Mouse (Mus musculus) heart, embryonic 16.5 days (tissue): ENCODE results near the gene Cwc15. TPM values are rescaled to one million over a fixed set of nuclear protein-coding genes. Genes with fewer than 3 reads are reported as not detected.

Experiments used
- ATAC-seq: fragments of 200-750 bp; cut with Nextera tagmentation; replicated peaks from 2 replicates; pipeline ENCODE4 v1.8.0; 2017; ENCODE audit warnings: moderate number of reproducible peaks; ENCODE audit not compliant: insufficient read depth, low FRiP score; ENCODE audit errors: extremely low read depth
- H3K27ac ChIP-seq: fragments of 300-500 bp; sonication (generic); 2 replicates; pipeline ENCODE4 v1.5.1; 2014; ENCODE audit warnings: mild to moderate bottlenecking, low read length, control low read depth, moderate library complexity
- H3K27me3 ChIP-seq: fragments of 300-500 bp; sonication (generic); 2 replicates; pipeline ENCODE4 v1.6.1; 2014; ENCODE audit warnings: low read length, mixed read lengths; ENCODE audit not compliant: control insufficient read depth, insufficient read depth
- H3K36me3 ChIP-seq: fragments of 300-500 bp; sonication (generic); 2 replicates; pipeline ENCODE4 v1.6.1; 2014; ENCODE audit not compliant: control insufficient read depth, insufficient read depth
- H3K4me1 ChIP-seq: fragments of 300-500 bp; sonication (generic); 2 replicates; pipeline ENCODE4 v1.6.1; 2014; ENCODE audit warnings: low read length, mixed read lengths; ENCODE audit not compliant: control insufficient read depth, insufficient read depth
- H3K4me2 ChIP-seq: fragments of 300-500 bp; sonication (generic); 2 replicates; pipeline ENCODE4 v1.6.1; 2014; ENCODE audit warnings: low read depth, mild to moderate bottlenecking, control low read depth, low read length
- H3K4me3 ChIP-seq: fragments of 300-500 bp; sonication (generic); 2 replicates; pipeline ENCODE4 v1.5.1; 2014; ENCODE audit warnings: mild to moderate bottlenecking, control low read depth, low read length
- H3K9ac ChIP-seq: fragments of 300-500 bp; sonication (generic); 2 replicates; pipeline ENCODE4 v1.6.1; 2014; ENCODE audit warnings: low read length, control low read depth
- H3K9me3 ChIP-seq: fragments of 300-500 bp; sonication (generic); replicated peaks from 2 replicates; pipeline ENCODE4 v1.6.1; 2016; ENCODE audit warnings: low read length; ENCODE audit not compliant: control insufficient read depth
- WGBS: fragments of 180-500 bp; shearing (Covaris S2); extraction: QIAGEN DNeasy Blood & Tissue Kit; methylation state at CpG from one replicate; pipeline ENCODE4 v1.1.7; 2014; 5-methylcytosine and 5-hydroxymethylcytosine counted together
- polyA plus RNA-seq: library from polyadenylated mRNA; unstranded; fragments of >200 nt; fragmentation: Nextera tagmentation; extraction: Ambion mirVana; gene quantifications from 2 replicates; pipeline ENCODE4 v1.2.1, GENCODE M21; 2015

The Cwc15 gene
- polyA plus RNA-seq, 1 experiment from 2014 or later, result 116 TPM

GRCm38 (mm10) chr9:14517296-14517695 is 16.9 kb downstream of the Cwc15 start:
- 0 out of 2 replicates have a peak, but pooled peaks cover 3% of the 10 kb centered on the region for H3K36me3 ChIP-seq
- no peak overlapping the region for H3K27ac ChIP-seq
- no peaks in the 10 kb centered on the region for H3K27me3 ChIP-seq
- H3K4me1 ChIP-seq, result peaks cover 16% of the 10 kb centered on the region; the same call in 1 of the 2 replicates
- no peak for ATAC-seq
- H3K4me3 ChIP-seq, result no peak overlapping the region
- WGBS, result 42% methylated on average over 1 of the region's 1 CpGs
- no peaks in the 10 kb centered on the region for H3K9me3 ChIP-seq
- no peak overlapping the region for H3K9ac ChIP-seq
- H3K4me2 ChIP-seq, result no peak overlapping the region

- H3K27me3 ChIP-seq, result no peaks in the 10 kb centered on the region
- 0 out of 2 replicates have a peak, but pooled peaks cover 3% of the 10 kb centered on the region for H3K36me3 ChIP-seq
- no peaks in the 10 kb centered on the region for H3K9me3 ChIP-seq
- no peak overlapping the region for H3K4me3 ChIP-seq
- H3K27ac ChIP-seq, result no peak overlapping the region
- H3K9ac ChIP-seq, result no peak overlapping the region
- H3K4me2 ChIP-seq, result no peak overlapping the region
- no peak for ATAC-seq
- WGBS, result 76% methylated on average over 3 of the region's 3 CpGs
- peaks cover 16% of the 10 kb centered on the region; the same call in 1 of the 2 replicates for H3K4me1 ChIP-seq
Measured at GRCm38 (mm10) chr9:14518105-14518504, 17.7 kb downstream of the Cwc15 start.

- Histone ChIP-seq H3K9ac (no peak overlapping the region), H3K27me3 (no peaks in the 10 kb centered on the region), H3K4me3 (no peak overlapping the region), H3K36me3 (no peaks in the 10 kb centered on the region), H3K9me3 (no peaks in the 10 kb centered on the region), H3K4me2 (no peak overlapping the region), H3K27ac (no peak overlapping the region), H3K4me1 (peaks cover 19% of the 10 kb centered on the region; the same call in 1 of the 2 replicates)
- ATAC-seq, result no peak
- WGBS, result 34% methylated on average over 3 of the region's 3 CpGs
Measured at GRCm38 (mm10) chr9:14520971-14521670, 20.7 kb downstream of the Cwc15 start.

- H3K4me2 ChIP-seq, result no peak overlapping the region
- no peak overlapping the region for H3K4me3 ChIP-seq
- no peaks in the 10 kb centered on the region for H3K27me3 ChIP-seq
- no peaks in the 10 kb centered on the region for H3K9me3 ChIP-seq
- H3K27ac ChIP-seq, result no peak overlapping the region
- H3K9ac ChIP-seq, result no peak overlapping the region
- WGBS, result 38% methylated on average over 2 of the region's 2 CpGs
- H3K36me3 ChIP-seq, result no peaks in the 10 kb centered on the region
- ATAC-seq, result no peak
- H3K4me1 ChIP-seq, result peaks cover 19% of the 10 kb centered on the region; the same call in 1 of the 2 replicates
Measured at GRCm38 (mm10) chr9:14521695-14522094, 21.3 kb downstream of the Cwc15 start.

- Histone ChIP-seq H3K4me1 (peaks cover 17% of the 10 kb centered on the region; the same call in 1 of the 2 replicates), H3K36me3 (no peaks in the 10 kb centered on the region), H3K27me3 (no peaks in the 10 kb centered on the region), H3K9me3 (no peaks in the 10 kb centered on the region), H3K9ac (0 out of 2 replicates have a peak overlapping the region, but pooled peaks have one; percentile 6), H3K4me3 (no peak overlapping the region), H3K27ac (no peak overlapping the region), H3K4me2 (no peak overlapping the region)
- ATAC-seq, result no peak; the same call in 1 of the 2 replicates
- 2% methylated on average over 4 of the region's 4 CpGs for WGBS
Measured at GRCm38 (mm10) chr9:14523408-14524043, 23.1 kb downstream of the Cwc15 start.

- no peak overlapping the region for H3K4me2 ChIP-seq
- no peaks in the 10 kb centered on the region for H3K4me1 ChIP-seq
- no peak overlapping the region for H3K9ac ChIP-seq
- no peak for ATAC-seq
- no peaks in the 10 kb centered on the region for H3K9me3 ChIP-seq
- no peak overlapping the region for H3K27ac ChIP-seq
- H3K27me3 ChIP-seq, result no peaks in the 10 kb centered on the region
- 59% methylated on average over 5 of the region's 5 CpGs for WGBS
- H3K4me3 ChIP-seq, result no peak overlapping the region
- H3K36me3 ChIP-seq, result no peaks in the 10 kb centered on the region
Measured at GRCm38 (mm10) chr9:14530004-14530403, 29.6 kb downstream of the Cwc15 start.

- no peak overlapping the region for H3K27ac ChIP-seq
- no peaks in the 10 kb centered on the region for H3K27me3 ChIP-seq
- H3K9ac ChIP-seq, result no peak overlapping the region
- WGBS, result 45% methylated on average over 3 of the region's 3 CpGs
- no peaks in the 10 kb centered on the region for H3K36me3 ChIP-seq
- no peaks in the 10 kb centered on the region for H3K4me1 ChIP-seq
- no peak overlapping the region for H3K4me3 ChIP-seq
- ATAC-seq, result no peak
- H3K4me2 ChIP-seq, result no peak overlapping the region
- H3K9me3 ChIP-seq, result no peaks in the 10 kb centered on the region
Measured at GRCm38 (mm10) chr9:14532283-14532682, 31.9 kb downstream of the Cwc15 start.

GRCm38 (mm10) chr9:14533659-14534058 is 33.2 kb downstream of the Cwc15 start:
- Histone ChIP-seq H3K27me3 (no peaks in the 10 kb centered on the region), H3K36me3 (peaks cover 1% of the 10 kb centered on the region; the same call in 1 of the 2 replicates), H3K4me1 (no peaks in the 10 kb centered on the region), H3K9me3 (no peaks in the 10 kb centered on the region), H3K4me3 (no peak overlapping the region), H3K9ac (no peak overlapping the region), H3K4me2 (no peak overlapping the region), H3K27ac (no peak overlapping the region)
- 79% methylated on average over 2 of the region's 2 CpGs for WGBS
- no peak for ATAC-seq

GRCm38 (mm10) chr9:14534833-14535456 is 34.5 kb downstream of the Cwc15 start:
- Histone ChIP-seq H3K36me3 (peaks cover 3% of the 10 kb centered on the region; the same call in 1 of the 2 replicates), H3K4me1 (no peaks in the 10 kb centered on the region), H3K4me2 (no peak overlapping the region), H3K9me3 (no peaks in the 10 kb centered on the region), H3K9ac (no peak overlapping the region), H3K4me3 (no peak overlapping the region), H3K27ac (no peak overlapping the region), H3K27me3 (no peaks in the 10 kb centered on the region)
- 75% methylated on average over 9 of the region's 9 CpGs for WGBS
- no peak for ATAC-seq
